Mouse (Mus musculus): ENCODE data around the gene Tex37. TPM values are rescaled to one million over a fixed set of nuclear protein-coding genes. Genes with fewer than 3 reads are reported as not detected.

Tex37 gene
- polyA plus RNA-seq, 1 experiment = not detected

- TF ChIP-seq POLR2A (IDR thresholded peaks at IDR 0.05; ENCODE audit: low read depth, low read length) = no peak
- no peak for TF ChIP-seq CTCF (IDR thresholded peaks at IDR 0.05; ENCODE audit: borderline replicate concordance, insufficient read depth, low read length)
- H3K4me3 ChIP-seq (ENCODE audit: insufficient read depth, low read length) = no peak overlapping the region
- no peak overlapping the region for H3K27ac ChIP-seq (ENCODE audit: insufficient read depth, low read length)
- no peaks in the 10 kb centered on the region for H3K4me1 ChIP-seq (ENCODE audit: control insufficient read depth, insufficient read depth, low read length)
These were observed 19.1 kb downstream of the Tex37 start for GRCm38 (mm10) chr6:70899594-70900003.

GRCm38 (mm10) chr6:70898166-70898565 is 20.6 kb downstream of the Tex37 start:
- no peak overlapping the region for H3K27ac ChIP-seq (ENCODE audit: insufficient read depth, low read length)
- no peak overlapping the region for H3K4me3 ChIP-seq (ENCODE audit: insufficient read depth, low read length)
- no peaks in the 10 kb centered on the region for H3K4me1 ChIP-seq (ENCODE audit: control insufficient read depth, insufficient read depth, low read length)
- TF ChIP-seq POLR2A (IDR thresholded peaks at IDR 0.05; ENCODE audit: low read depth, low read length) (no peak), CTCF (IDR thresholded peaks at IDR 0.05; ENCODE audit: borderline replicate concordance, insufficient read depth, low read length) (no peak)

- Histone ChIP-seq H3K4me3 (ENCODE audit: insufficient read depth, low read length) (no peak overlapping the region), H3K4me1 (ENCODE audit: control insufficient read depth, insufficient read depth, low read length) (no peaks in the 10 kb centered on the region), H3K27ac (ENCODE audit: insufficient read depth, low read length) (no peak overlapping the region)
- no peak for TF ChIP-seq POLR2A (IDR thresholded peaks at IDR 0.05; ENCODE audit: low read depth, low read length)
- no peak for TF ChIP-seq CTCF (IDR thresholded peaks at IDR 0.05; ENCODE audit: borderline replicate concordance, insufficient read depth, low read length)
These were observed 30.7 kb downstream of the Tex37 start for GRCm38 (mm10) chr6:70887993-70888392.

DNA sequence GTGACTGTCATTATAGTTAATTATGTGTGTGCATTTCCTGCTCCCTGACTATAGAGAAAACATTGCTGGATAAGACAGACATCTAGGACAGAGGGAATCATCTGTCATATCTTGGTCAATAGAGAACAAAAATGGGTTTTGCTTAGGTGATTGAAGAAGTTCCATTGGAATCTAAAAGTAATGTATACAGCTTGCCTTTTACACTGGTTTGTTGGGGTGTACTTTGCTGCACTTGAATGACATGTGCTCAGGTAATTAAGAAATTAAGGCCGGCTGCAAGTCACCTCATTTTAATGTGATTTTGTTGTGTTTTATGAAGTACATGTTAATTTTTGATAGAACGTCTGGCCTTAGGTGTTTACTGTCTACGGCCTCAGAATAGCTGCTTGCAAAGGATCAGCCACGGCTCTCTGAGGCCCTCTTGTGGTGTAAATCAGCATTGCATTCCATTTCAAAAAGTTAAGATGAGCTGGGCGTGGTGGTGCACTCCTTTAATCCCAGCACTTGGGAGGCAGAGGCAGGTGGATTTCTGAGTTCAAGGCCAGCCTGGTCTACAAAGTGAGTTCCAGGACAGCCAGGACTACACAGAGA is 37.9 kb downstream of the Tex37 start:
- H3K4me1 ChIP-seq (ENCODE audit: control insufficient read depth, insufficient read depth, low read length) = peaks cover 3% of the 10 kb centered on the region; the same call in 1 of the 2 replicates
- H3K27ac ChIP-seq (ENCODE audit: insufficient read depth, low read length) = no peak overlapping the region
- TF ChIP-seq POLR2A (IDR thresholded peaks at IDR 0.05; ENCODE audit: low read depth, low read length) = no peak
- peak; percentile 59 for TF ChIP-seq CTCF (IDR thresholded peaks at IDR 0.05; ENCODE audit: borderline replicate concordance, insufficient read depth, low read length)
- no peak overlapping the region for H3K4me3 ChIP-seq (ENCODE audit: insufficient read depth, low read length)

DNA sequence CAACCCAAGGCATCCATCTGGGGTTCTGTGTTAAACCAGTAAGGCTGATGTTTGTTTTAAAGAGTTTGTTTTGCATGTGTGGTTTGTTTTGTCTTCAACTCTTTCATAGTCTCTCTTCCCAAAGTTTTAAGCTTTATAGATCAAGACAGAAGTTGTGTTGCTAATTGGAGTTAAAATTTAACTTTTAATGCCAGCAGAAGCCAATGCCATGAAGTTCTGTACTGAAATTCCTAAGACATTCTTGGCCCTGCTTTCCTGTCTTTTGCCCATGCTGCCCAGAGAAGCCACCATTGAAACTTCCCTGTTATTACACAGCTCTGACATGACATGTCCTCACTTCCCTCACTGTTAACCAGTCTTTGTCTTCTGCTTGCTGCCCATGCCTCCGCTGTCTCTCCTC is 43.7 kb downstream of the Tex37 start:
- no peak overlapping the region for H3K27ac ChIP-seq (ENCODE audit: insufficient read depth, low read length)
- H3K4me3 ChIP-seq (ENCODE audit: insufficient read depth, low read length) = no peak overlapping the region
- peaks cover 10% of the 10 kb centered on the region for H3K4me1 ChIP-seq (ENCODE audit: control insufficient read depth, insufficient read depth, low read length)
- no peak for TF ChIP-seq CTCF (IDR thresholded peaks at IDR 0.05; ENCODE audit: borderline replicate concordance, insufficient read depth, low read length)
- no peak for TF ChIP-seq POLR2A (IDR thresholded peaks at IDR 0.05; ENCODE audit: low read depth, low read length)

GRCm38 (mm10) chr6:70874035-70874775 is 44.5 kb downstream of the Tex37 start:
- TF ChIP-seq CTCF (IDR thresholded peaks at IDR 0.05; ENCODE audit: borderline replicate concordance, insufficient read depth, low read length) (0 out of 2 replicates have a peak, but pooled peaks have one; percentile 3), POLR2A (IDR thresholded peaks at IDR 0.05; ENCODE audit: low read depth, low read length) (no peak)
- peaks cover 8% of the 10 kb centered on the region for H3K4me1 ChIP-seq (ENCODE audit: control insufficient read depth, insufficient read depth, low read length)
- H3K4me3 ChIP-seq (ENCODE audit: insufficient read depth, low read length) = no peak overlapping the region
- H3K27ac ChIP-seq (ENCODE audit: insufficient read depth, low read length) = no peak overlapping the region

- peaks cover 8% of the 10 kb centered on the region for H3K4me1 ChIP-seq (ENCODE audit: control insufficient read depth, insufficient read depth, low read length)
- no peak for TF ChIP-seq CTCF (IDR thresholded peaks at IDR 0.05; ENCODE audit: borderline replicate concordance, insufficient read depth, low read length)
- TF ChIP-seq POLR2A (IDR thresholded peaks at IDR 0.05; ENCODE audit: low read depth, low read length) = no peak
- H3K4me3 ChIP-seq (ENCODE audit: insufficient read depth, low read length) = no peak overlapping the region
- H3K27ac ChIP-seq (ENCODE audit: insufficient read depth, low read length) = no peak overlapping the region
These were observed 46.2 kb downstream of the Tex37 start for GRCm38 (mm10) chr6:70872570-70872969.

DNA sequence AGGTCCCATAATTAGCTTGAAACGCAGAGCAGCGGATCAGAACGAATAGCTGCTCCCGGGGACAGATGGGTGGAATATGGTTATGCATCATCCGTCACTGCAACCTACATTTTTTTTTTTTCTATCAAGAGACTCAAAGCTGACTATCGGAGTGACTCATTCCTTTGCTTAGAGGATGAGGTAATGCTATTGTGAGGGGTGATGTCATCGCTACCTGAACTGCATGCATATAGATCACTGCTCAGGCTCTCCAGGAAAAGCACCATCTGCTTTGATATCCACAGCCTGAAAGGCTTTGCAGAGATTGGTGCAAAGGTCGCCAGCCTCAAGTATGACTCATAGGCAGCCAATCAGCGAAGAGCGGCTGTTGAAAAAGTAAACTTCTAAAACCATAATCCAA is 46.6 kb downstream of the Tex37 start:
- no peak overlapping the region for H3K4me3 ChIP-seq (ENCODE audit: insufficient read depth, low read length)
- H3K27ac ChIP-seq (ENCODE audit: insufficient read depth, low read length) = no peak overlapping the region
- peaks cover 8% of the 10 kb centered on the region for H3K4me1 ChIP-seq (ENCODE audit: control insufficient read depth, insufficient read depth, low read length)
- no peak for TF ChIP-seq POLR2A (IDR thresholded peaks at IDR 0.05; ENCODE audit: low read depth, low read length)
- TF ChIP-seq CTCF (IDR thresholded peaks at IDR 0.05; ENCODE audit: borderline replicate concordance, insufficient read depth, low read length) = no peak

GRCm38 (mm10) chr6:70871511-70871980 is 47.2 kb downstream of the Tex37 start:
- peaks cover 8% of the 10 kb centered on the region for H3K4me1 ChIP-seq (ENCODE audit: control insufficient read depth, insufficient read depth, low read length)
- no peak overlapping the region for H3K4me3 ChIP-seq (ENCODE audit: insufficient read depth, low read length)
- no peak for TF ChIP-seq CTCF (IDR thresholded peaks at IDR 0.05; ENCODE audit: borderline replicate concordance, insufficient read depth, low read length)
- TF ChIP-seq POLR2A (IDR thresholded peaks at IDR 0.05; ENCODE audit: low read depth, low read length) = no peak
- no peak overlapping the region for H3K27ac ChIP-seq (ENCODE audit: insufficient read depth, low read length)

- Histone ChIP-seq H3K4me1 (ENCODE audit: control insufficient read depth, insufficient read depth, low read length) (peaks cover 6% of the 10 kb centered on the region), H3K27ac (ENCODE audit: insufficient read depth, low read length) (no peak overlapping the region), H3K4me3 (ENCODE audit: insufficient read depth, low read length) (no peak overlapping the region)
- TF ChIP-seq CTCF (IDR thresholded peaks at IDR 0.05; ENCODE audit: borderline replicate concordance, insufficient read depth, low read length) (no peak), POLR2A (IDR thresholded peaks at IDR 0.05; ENCODE audit: low read depth, low read length) (no peak)
These were observed 51.4 kb downstream of the Tex37 start for GRCm38 (mm10) chr6:70867297-70867696.
